Mouse (Mus musculus): ENCODE data around the gene Rbm25. TPM values are rescaled to one million over a fixed set of nuclear protein-coding genes. Genes with fewer than 3 reads are reported as not detected.

The Rbm25 gene
- polyA plus RNA-seq, 1 experiment from 2014 or later, result 232 TPM

GRCm38 (mm10) chr12:83686575-83687350 is 55.7 kb downstream of the Rbm25 start:
- H3K4me3 ChIP-seq, result no peak overlapping the region
- H3K27ac ChIP-seq (replicated peaks), result 0 out of 2 replicates have a peak overlapping the region, but pooled peaks have one; percentile 89
- H3K9ac ChIP-seq, result no peak overlapping the region
- H3K4me2 ChIP-seq, result no peak overlapping the region
- no peaks in the 10 kb centered on the region for H3K9me3 ChIP-seq
- no peak for ATAC-seq (ENCODE audit: low FRiP score, low read depth)
- peaks cover 27% of the 10 kb centered on the region for H3K4me1 ChIP-seq (replicated peaks)
- H3K36me3 ChIP-seq, result peaks cover 7% of the 10 kb centered on the region
- WGBS, result 90% methylated on average over 9 of the region's 9 CpGs
- no peaks in the 10 kb centered on the region for H3K27me3 ChIP-seq

DNA sequence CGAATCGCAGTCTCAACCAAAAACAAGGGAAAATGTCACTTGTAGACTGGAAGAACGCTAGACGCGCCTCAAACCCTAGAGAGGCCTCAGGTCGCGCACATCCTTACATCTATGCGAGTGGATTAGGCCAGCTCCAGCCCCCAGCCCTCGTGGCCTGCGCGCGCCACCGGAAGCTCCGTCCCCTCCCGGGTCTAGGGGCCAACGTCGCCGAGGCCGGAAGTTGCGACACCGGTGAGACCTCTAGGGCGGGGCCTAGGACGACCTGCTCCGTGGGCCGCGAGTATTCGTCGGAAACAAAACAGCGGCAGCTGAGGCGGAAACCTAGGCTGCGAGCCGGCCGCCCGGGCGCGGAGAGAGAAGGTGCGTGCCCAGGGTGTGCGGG is 56.9 kb downstream of the Rbm25 start, which contains the start of gene Psen1:
Gene Psen1, plus strand, starts transcription at position 219 of the 382 bp plus-strand sequence.
- Histone ChIP-seq H3K4me2 (peak within 1 kb of the TSS; percentile 65), H3K9ac (peak within 1 kb of the TSS; percentile 72), H3K4me3 (peak within 1 kb of the TSS; percentile 81), H3K27ac (replicated peaks) (peak within 1 kb of the TSS; percentile 89), H3K9me3 (no peaks in the 10 kb centered on the region), H3K36me3 (no peaks in the 10 kb centered on the region), H3K27me3 (no peaks in the 10 kb centered on the region), H3K4me1 (replicated peaks) (peaks cover 27% of the 10 kb centered on the region)
- under 1% methylated on average over 38 of the region's 38 CpGs for WGBS
- ATAC-seq (ENCODE audit: low FRiP score, low read depth), result peak; percentile 99

DNA sequence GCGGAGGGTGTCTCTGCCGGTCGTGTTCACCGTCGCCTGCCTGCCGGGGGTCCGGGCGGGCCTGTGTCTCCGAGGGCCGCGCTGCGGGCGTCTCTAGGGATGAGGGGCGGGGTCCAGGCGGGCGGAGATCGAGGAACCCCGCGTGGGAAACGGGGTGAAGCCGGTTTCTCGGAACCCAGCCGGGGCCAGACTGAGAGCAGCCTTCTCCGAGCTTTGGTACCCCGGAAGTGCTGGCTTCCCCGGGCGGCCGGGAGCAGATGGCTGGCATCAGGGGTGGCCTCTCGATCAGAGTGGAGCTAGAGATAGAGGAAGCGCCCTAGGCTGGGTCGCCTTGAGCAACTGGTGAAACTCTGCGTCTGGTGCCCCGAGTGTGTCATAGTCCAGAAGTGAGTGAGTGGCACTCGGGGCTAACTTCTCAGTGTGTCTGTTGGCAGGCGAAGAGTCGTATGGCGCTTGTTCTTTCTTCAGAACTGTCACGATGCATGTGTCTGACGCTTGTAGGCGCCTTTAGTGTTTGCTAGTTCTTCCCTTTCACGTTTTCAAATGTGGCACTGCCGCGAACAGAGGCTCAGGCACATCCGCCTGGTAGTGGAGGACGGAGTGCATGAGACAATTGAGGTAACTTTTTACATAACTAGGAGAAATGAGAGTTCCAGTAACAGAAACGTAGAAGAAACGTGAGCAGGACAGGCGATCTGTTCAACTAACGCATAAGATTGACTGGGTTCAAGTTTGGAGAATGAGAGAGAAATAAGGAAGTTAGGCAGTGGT is 57.5 kb downstream of the Rbm25 start:
- peaks cover 27% of the 10 kb centered on the region for H3K4me1 ChIP-seq (replicated peaks)
- H3K36me3 ChIP-seq, result no peaks in the 10 kb centered on the region
- peak overlapping the region; percentile 89 for H3K27ac ChIP-seq (replicated peaks)
- H3K27me3 ChIP-seq, result no peaks in the 10 kb centered on the region
- WGBS, result under 1% methylated on average over 48 of the region's 49 CpGs
- H3K9ac ChIP-seq, result peak overlapping the region; percentile 72
- H3K4me2 ChIP-seq, result peak overlapping the region; percentile 65
- peak; percentile 92 for ATAC-seq (ENCODE audit: low FRiP score, low read depth)
- H3K9me3 ChIP-seq, result no peaks in the 10 kb centered on the region
- H3K4me3 ChIP-seq, result peak overlapping the region; percentile 81

DNA sequence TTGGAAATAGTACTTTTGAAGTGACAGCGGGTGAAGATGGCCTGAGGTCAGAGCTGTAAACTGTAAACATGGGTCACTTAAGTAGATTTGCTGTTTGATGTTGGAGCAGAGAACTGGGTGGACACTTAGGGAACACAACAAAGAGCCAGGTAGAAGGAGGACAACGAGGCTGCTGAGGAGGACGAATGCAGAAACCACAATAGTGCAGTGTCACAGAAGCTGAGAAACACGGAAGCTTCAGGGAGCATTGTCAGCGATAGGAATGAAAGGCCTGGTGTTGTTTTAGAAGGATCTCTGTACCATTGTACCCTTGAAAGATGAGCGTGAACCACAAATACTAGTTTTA is 58.0 kb downstream of the Rbm25 start:
- WGBS, result 27% methylated on average over 6 of the region's 6 CpGs
- peak overlapping the region; percentile 65 for H3K4me2 ChIP-seq
- H3K36me3 ChIP-seq, result no peaks in the 10 kb centered on the region
- no peaks in the 10 kb centered on the region for H3K27me3 ChIP-seq
- H3K27ac ChIP-seq (replicated peaks), result peak overlapping the region; percentile 89
- H3K9me3 ChIP-seq, result no peaks in the 10 kb centered on the region
- no peak for ATAC-seq (ENCODE audit: low FRiP score, low read depth)
- H3K4me1 ChIP-seq (replicated peaks), result peaks cover 27% of the 10 kb centered on the region
- H3K4me3 ChIP-seq, result peak overlapping the region; percentile 81
- peak overlapping the region; percentile 72 for H3K9ac ChIP-seq

GRCm38 (mm10) chr12:83694011-83694410 is 63.0 kb downstream of the Rbm25 start:
- no peaks in the 10 kb centered on the region for H3K36me3 ChIP-seq
- H3K4me3 ChIP-seq, result no peak overlapping the region
- 87% methylated on average over 5 of the region's 5 CpGs for WGBS
- H3K27ac ChIP-seq (replicated peaks), result no peak overlapping the region
- no peak overlapping the region for H3K4me2 ChIP-seq
- no peaks in the 10 kb centered on the region for H3K9me3 ChIP-seq
- peaks cover 24% of the 10 kb centered on the region for H3K4me1 ChIP-seq (replicated peaks)
- ATAC-seq (ENCODE audit: low FRiP score, low read depth), result no peak
- H3K27me3 ChIP-seq, result no peaks in the 10 kb centered on the region
- no peak overlapping the region for H3K9ac ChIP-seq

DNA sequence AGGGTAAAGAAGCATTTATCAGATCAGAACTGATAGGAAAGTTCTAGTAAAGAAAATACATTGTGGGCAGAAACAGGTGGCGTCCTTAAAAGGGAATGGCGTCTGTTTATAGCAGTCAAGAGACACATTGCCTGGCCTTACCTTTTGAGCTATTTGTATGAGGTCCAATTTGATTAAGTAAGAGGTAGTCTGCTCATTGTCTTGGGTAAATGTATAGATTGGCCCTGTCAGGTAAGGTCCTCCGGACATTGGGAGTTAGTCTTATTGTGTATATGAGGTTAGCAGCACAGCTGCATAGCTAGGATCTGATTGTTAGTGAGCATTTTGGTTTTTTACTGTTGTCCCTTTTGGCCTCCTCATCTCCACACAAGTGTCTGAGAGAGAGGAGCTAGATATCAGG is 63.6 kb downstream of the Rbm25 start:
- H3K9ac ChIP-seq, result no peak overlapping the region
- 84% methylated on average over 3 of the region's 3 CpGs for WGBS
- H3K9me3 ChIP-seq, result no peaks in the 10 kb centered on the region
- no peak overlapping the region for H3K4me3 ChIP-seq
- H3K4me2 ChIP-seq, result no peak overlapping the region
- no peak for ATAC-seq (ENCODE audit: low FRiP score, low read depth)
- no peaks in the 10 kb centered on the region for H3K36me3 ChIP-seq
- peaks cover 17% of the 10 kb centered on the region for H3K4me1 ChIP-seq (replicated peaks)
- H3K27ac ChIP-seq (replicated peaks), result no peak overlapping the region
- H3K27me3 ChIP-seq, result no peaks in the 10 kb centered on the region

GRCm38 (mm10) chr12:83698637-83699036 is 67.6 kb downstream of the Rbm25 start:
- ATAC-seq (ENCODE audit: low FRiP score, low read depth), result no peak
- Histone ChIP-seq H3K4me1 (replicated peaks) (no peaks in the 10 kb centered on the region), H3K27ac (replicated peaks) (no peak overlapping the region), H3K4me2 (no peak overlapping the region), H3K36me3 (peaks cover 17% of the 10 kb centered on the region), H3K9ac (no peak overlapping the region), H3K9me3 (no peaks in the 10 kb centered on the region), H3K4me3 (no peak overlapping the region), H3K27me3 (no peaks in the 10 kb centered on the region)
- WGBS, result 90% methylated on average over 4 of the region's 4 CpGs

GRCm38 (mm10) chr12:83701608-83702007 is 70.6 kb downstream of the Rbm25 start:
- Histone ChIP-seq H3K9ac (no peak overlapping the region), H3K4me3 (no peak overlapping the region), H3K4me1 (replicated peaks) (no peaks in the 10 kb centered on the region), H3K9me3 (no peaks in the 10 kb centered on the region), H3K36me3 (peaks cover 26% of the 10 kb centered on the region), H3K4me2 (no peak overlapping the region), H3K27me3 (no peaks in the 10 kb centered on the region), H3K27ac (replicated peaks) (no peak overlapping the region)
- no peak for ATAC-seq (ENCODE audit: low FRiP score, low read depth)
- WGBS, result 90% methylated on average over 7 of the region's 7 CpGs

- WGBS, result 24% methylated on average over 4 of the region's 4 CpGs
- no peaks in the 10 kb centered on the region for H3K4me1 ChIP-seq (replicated peaks)
- H3K27me3 ChIP-seq, result no peaks in the 10 kb centered on the region
- H3K4me2 ChIP-seq, result no peak overlapping the region
- peaks cover 26% of the 10 kb centered on the region for H3K36me3 ChIP-seq
- ATAC-seq (ENCODE audit: low FRiP score, low read depth), result no peak
- H3K9ac ChIP-seq, result no peak overlapping the region
- H3K9me3 ChIP-seq, result no peaks in the 10 kb centered on the region
- no peak overlapping the region for H3K27ac ChIP-seq (replicated peaks)
- H3K4me3 ChIP-seq, result no peak overlapping the region
Measured at GRCm38 (mm10) chr12:83702796-83703195, 71.8 kb downstream of the Rbm25 start.

GRCm38 (mm10) chr12:83706951-83707350 is 75.9 kb downstream of the Rbm25 start:
- no peak overlapping the region for H3K4me3 ChIP-seq
- H3K9me3 ChIP-seq, result no peaks in the 10 kb centered on the region
- no peak overlapping the region for H3K4me2 ChIP-seq
- H3K36me3 ChIP-seq, result peaks cover 11% of the 10 kb centered on the region
- H3K9ac ChIP-seq, result no peak overlapping the region
- no peaks in the 10 kb centered on the region for H3K4me1 ChIP-seq (replicated peaks)
- WGBS, result 89% methylated on average over 4 of the region's 4 CpGs
- no peak for ATAC-seq (ENCODE audit: low FRiP score, low read depth)
- H3K27me3 ChIP-seq, result no peaks in the 10 kb centered on the region
- no peak overlapping the region for H3K27ac ChIP-seq (replicated peaks)

GRCm38 (mm10) chr12:83708160-83709092 is 77.4 kb downstream of the Rbm25 start:
- H3K9ac ChIP-seq, result no peak overlapping the region
- peaks cover 25% of the 10 kb centered on the region for H3K36me3 ChIP-seq
- no peaks in the 10 kb centered on the region for H3K9me3 ChIP-seq
- no peak overlapping the region for H3K4me3 ChIP-seq
- no peaks in the 10 kb centered on the region for H3K4me1 ChIP-seq (replicated peaks)
- WGBS, result 83% methylated on average over 7 of the region's 7 CpGs
- no peak overlapping the region for H3K27ac ChIP-seq (replicated peaks)
- no peak for ATAC-seq (ENCODE audit: low FRiP score, low read depth)
- no peaks in the 10 kb centered on the region for H3K27me3 ChIP-seq
- no peak overlapping the region for H3K4me2 ChIP-seq

All from hindbrain, embryonic 15.5 days (tissue).